Comparison of ENCODE assay signal across 10 mouse cellular contexts in genomic region chr17:46618769-46619682, GRCm38 (mm10). TPM values are rescaled to one million over a fixed set of nuclear protein-coding genes. Genes with fewer than 3 reads are reported as not detected.
DNase-seq lines count a peak whose midpoint lies in the region; ATAC-seq lines count a peak whose summit lies in the region.
"Had no signal": no experiment of that assay in that cellular context is flagged by ENCODE, and none has a peak within 500 bp of the region (broad histone marks: within the 10 kb centered on the region; RNA-seq: fewer than 3 reads in every experiment).

No protein-coding gene starts in this region.

- H3K9me3 ChIP-seq in kidney, embryonic 15.5 days (replicated peaks), result no peaks in the 10 kb centered on the region
- H3K9me3 ChIP-seq in embryonic facial prominence, embryonic 14.5 days (ENCODE audit: control insufficient read depth, low read length), result no peaks in the 10 kb centered on the region
- H3K9me3 ChIP-seq in limb, embryonic 10.5 days (replicated peaks), result no peaks in the 10 kb centered on the region
- no peaks in the 10 kb centered on the region for H3K9me3 ChIP-seq in neural tube, embryonic 15.5 days (replicated peaks)
- H3K9me3 ChIP-seq: G1E had no signal

- H3K4me2 ChIP-seq in kidney, embryonic 15.5 days, result peak overlapping the region; percentile 50
- H3K4me2 ChIP-seq in embryonic facial prominence, embryonic 14.5 days (ENCODE audit: low read depth, low read length), result peak overlapping the region; percentile 52
- H3K4me2 ChIP-seq in neural tube, embryonic 15.5 days, result peak overlapping the region; percentile 44

- H3K9ac ChIP-seq in kidney, embryonic 15.5 days, result peak overlapping the region; percentile 40
- H3K9ac ChIP-seq in embryonic facial prominence, embryonic 14.5 days (ENCODE audit: low read depth, low read length), result peak overlapping the region; percentile 60
- H3K9ac ChIP-seq in neural tube, embryonic 15.5 days (replicated peaks), result no peak overlapping the region; the same call in none of the 2 replicates

- peak overlapping the region; percentile 18 for H3K4me3 ChIP-seq in kidney, embryonic 15.5 days (replicated peaks)
- H3K4me3 ChIP-seq in embryonic facial prominence, embryonic 14.5 days (ENCODE audit: low read depth, low read length), result peak overlapping the region; percentile 20
- peak overlapping the region; percentile 42 for H3K4me3 ChIP-seq in limb, embryonic 10.5 days
- H3K4me3 ChIP-seq in neural tube, embryonic 15.5 days (replicated peaks), result peak overlapping the region; percentile 2; the same call in 1 of the 2 replicates

- ATAC-seq in kidney, embryonic 15.5 days (replicated peaks; ENCODE audit: low FRiP score), result peak; percentile 26
- peak; percentile 64 for ATAC-seq in embryonic facial prominence, embryonic 14.5 days (ENCODE audit: low read depth)
- ATAC-seq in neural tube, embryonic 15.5 days (ENCODE audit: low FRiP score), result no peak; the same call in 1 of the 2 replicates

- WGBS in kidney, embryonic 15.5 days, result 9% methylated on average over 27 of the region's 27 CpGs
- 7% methylated on average over 23 of the region's 27 CpGs for WGBS in embryonic facial prominence, embryonic 14.5 days
- 2% methylated on average over 27 of the region's 27 CpGs for WGBS in limb, embryonic 10.5 days
- WGBS in neural tube, embryonic 15.5 days, result 10% methylated on average over 27 of the region's 27 CpGs

- H3K4me1 ChIP-seq in kidney, embryonic 15.5 days, result peaks cover 100% of the 10 kb centered on the region
- H3K4me1 ChIP-seq in embryonic facial prominence, embryonic 14.5 days (ENCODE audit: control insufficient read depth, insufficient read depth, low read length), result peaks cover 80% of the 10 kb centered on the region
- H3K4me1 ChIP-seq in limb, embryonic 10.5 days, result peaks cover 99% of the 10 kb centered on the region
- H3K4me1 ChIP-seq in neural tube, embryonic 15.5 days, result peaks cover 77% of the 10 kb centered on the region

- no peaks in the 10 kb centered on the region for H3K27me3 ChIP-seq in kidney, embryonic 15.5 days
- no peaks in the 10 kb centered on the region for H3K27me3 ChIP-seq in embryonic facial prominence, embryonic 14.5 days (replicated peaks; ENCODE audit: control insufficient read depth, insufficient read depth, low read length)
- no peaks in the 10 kb centered on the region for H3K27me3 ChIP-seq in limb, embryonic 10.5 days (ENCODE audit: low read depth, poor library complexity, severe bottlenecking)
- H3K27me3 ChIP-seq in neural tube, embryonic 15.5 days (replicated peaks), result no peaks in the 10 kb centered on the region

- H3K36me3 ChIP-seq in kidney, embryonic 15.5 days, result no peaks in the 10 kb centered on the region
- no peaks in the 10 kb centered on the region for H3K36me3 ChIP-seq in embryonic facial prominence, embryonic 14.5 days (ENCODE audit: control insufficient read depth, insufficient read depth, low read length)
- 0 out of 2 replicates have a peak, but pooled peaks cover 9% of the 10 kb centered on the region for H3K36me3 ChIP-seq in limb, embryonic 10.5 days
- H3K36me3 ChIP-seq in neural tube, embryonic 15.5 days, result no peaks in the 10 kb centered on the region
- H3K36me3 ChIP-seq: G1E had no signal

- DNase-seq in kidney, adult 9 months, result no peak
- peak; percentile 81 for DNase-seq in embryonic facial prominence, embryonic 14.5 days (ENCODE audit: low spot score)
- peak; percentile 77 for DNase-seq in limb, embryonic 10.5 days (ENCODE audit: low spot score)
- DNase-seq in layer of hippocampus, adult 18-20 months (ENCODE audit: low spot score in 2 of 2), result no peak
- DNase-seq in urinary bladder, postnatal 36 days (ENCODE audit: low spot score in 2 of 2), result no peak
- no peak for DNase-seq in frontal cortex, postnatal 14 days (ENCODE audit: low spot score in 2 of 2)
- DNase-seq: cerebellum, adult 8-10 months had no signal

- peak overlapping the region; percentile 98 for H3K27ac ChIP-seq in kidney, embryonic 15.5 days
- H3K27ac ChIP-seq in embryonic facial prominence, embryonic 14.5 days (replicated peaks; ENCODE audit: low read depth, low read length), result peak overlapping the region; percentile 97
- peak overlapping the region; percentile 98 for H3K27ac ChIP-seq in limb, embryonic 10.5 days
- peak overlapping the region; percentile 82 for H3K27ac ChIP-seq in neural tube, embryonic 15.5 days (replicated peaks)

RNA-seq across cellular contexts. Expression of gene Ptk7, which starts 10.3 kb away (rescaled TPM):
- 120 and 138 TPM in 2 replicates for polyA plus RNA-seq in kidney, embryonic 15.5 days (2015; fragmentation: Nextera tagmentation; extraction: Ambion mirVana)
- polyA plus RNA-seq in embryonic facial prominence, embryonic 14.5 days (2014; fragmentation: Nextera tagmentation; extraction: Ambion mirVana), result 68.0 and 90.7 TPM in 2 replicates
- 102 and 142 TPM in 2 replicates for polyA plus RNA-seq in limb, embryonic 10.5 days (2016; fragmentation: Nextera tagmentation; extraction: Ambion mirVana)
- 29.3 and 41.7 TPM in 2 replicates for polyA plus RNA-seq in neural tube, embryonic 15.5 days (2015; fragmentation: Nextera tagmentation; extraction: Ambion mirVana)
- 1 to 10 TPM; 8.0 to 9.0 TPM for total RNA-seq in layer of hippocampus, adult 18-20 months (2021)

RNA-seq across cellular contexts. Expression of gene Klc4, which starts 26.8 kb away (rescaled TPM):
- polyA plus RNA-seq in kidney, embryonic 15.5 days (2015; fragmentation: Nextera tagmentation; extraction: Ambion mirVana), result 36.9 and 42.4 TPM in 2 replicates
- 15.8 and 20.3 TPM in 2 replicates for polyA plus RNA-seq in embryonic facial prominence, embryonic 14.5 days (2014; fragmentation: Nextera tagmentation; extraction: Ambion mirVana)
- polyA plus RNA-seq in limb, embryonic 10.5 days (2016; fragmentation: Nextera tagmentation; extraction: Ambion mirVana), result 23.6 and 28.8 TPM in 2 replicates
- 31.8 and 32.3 TPM in 2 replicates for polyA plus RNA-seq in neural tube, embryonic 15.5 days (2015; fragmentation: Nextera tagmentation; extraction: Ambion mirVana)
- total RNA-seq in layer of hippocampus, adult 18-20 months (2021), result 10 to 100 TPM; 22.4 to 22.6 TPM

RNA-seq across cellular contexts. Expression of gene Mrpl2, which starts 27.0 kb away (rescaled TPM):
- polyA plus RNA-seq in kidney, embryonic 15.5 days (2015; fragmentation: Nextera tagmentation; extraction: Ambion mirVana), result 108 and 124 TPM in 2 replicates
- polyA plus RNA-seq in embryonic facial prominence, embryonic 14.5 days (2014; fragmentation: Nextera tagmentation; extraction: Ambion mirVana), result 91.8 and 100 TPM in 2 replicates
- 140 and 144 TPM in 2 replicates for polyA plus RNA-seq in limb, embryonic 10.5 days (2016; fragmentation: Nextera tagmentation; extraction: Ambion mirVana)
- 64.9 and 80.5 TPM in 2 replicates for polyA plus RNA-seq in neural tube, embryonic 15.5 days (2015; fragmentation: Nextera tagmentation; extraction: Ambion mirVana)
- 10 to 100 TPM; 53.1 to 60.7 TPM for total RNA-seq in layer of hippocampus, adult 18-20 months (2021)

RNA-seq across cellular contexts. Expression of gene Cul7, which starts 31.1 kb away (rescaled TPM):
- 55.5 and 59.2 TPM in 2 replicates for polyA plus RNA-seq in kidney, embryonic 15.5 days (2015; fragmentation: Nextera tagmentation; extraction: Ambion mirVana)
- 48.5 and 50.1 TPM in 2 replicates for polyA plus RNA-seq in embryonic facial prominence, embryonic 14.5 days (2014; fragmentation: Nextera tagmentation; extraction: Ambion mirVana)
- 40.3 and 48.0 TPM in 2 replicates for polyA plus RNA-seq in limb, embryonic 10.5 days (2016; fragmentation: Nextera tagmentation; extraction: Ambion mirVana)
- 37.1 and 40.1 TPM in 2 replicates for polyA plus RNA-seq in neural tube, embryonic 15.5 days (2015; fragmentation: Nextera tagmentation; extraction: Ambion mirVana)
- total RNA-seq in layer of hippocampus, adult 18-20 months (2021), result 10 to 100 TPM; 18.9 to 20.2 TPM

RNA-seq across cellular contexts. Expression of gene Rrp36, which starts 55.1 kb away (rescaled TPM):
- polyA plus RNA-seq in kidney, embryonic 15.5 days (2015; fragmentation: Nextera tagmentation; extraction: Ambion mirVana), result 63.9 and 65.4 TPM in 2 replicates
- 34.5 and 41.9 TPM in 2 replicates for polyA plus RNA-seq in embryonic facial prominence, embryonic 14.5 days (2014; fragmentation: Nextera tagmentation; extraction: Ambion mirVana)
- 70.8 and 72.5 TPM in 2 replicates for polyA plus RNA-seq in limb, embryonic 10.5 days (2016; fragmentation: Nextera tagmentation; extraction: Ambion mirVana)
- 53.5 and 59.1 TPM in 2 replicates for polyA plus RNA-seq in neural tube, embryonic 15.5 days (2015; fragmentation: Nextera tagmentation; extraction: Ambion mirVana)
- total RNA-seq in layer of hippocampus, adult 18-20 months (2021), result 10 to 100 TPM; 17.2 to 19.7 TPM

Comparison
In these comparisons a context has a peak if more than half of its experiments do, and no peak if none do; other contexts are left out.
1. DNase-seq: peak in embryonic facial prominence, embryonic 14.5 days (single experiment) and limb, embryonic 10.5 days (single experiment); none in kidney, adult 9 months (single experiment), layer of hippocampus, adult 18-20 months (0 of 2), urinary bladder, postnatal 36 days (0 of 2) and frontal cortex, postnatal 14 days (0 of 2).
2. Peak in every context shown above with its lines, with median percentiles within 50 percentile points of each other: H3K27ac ChIP-seq, H3K4me2 ChIP-seq and H3K4me3 ChIP-seq.